Mouse (Mus musculus) hindbrain, embryonic 12.5 days (tissue): ENCODE measurements around the gene Plekha1. TPM values are rescaled to one million over a fixed set of nuclear protein-coding genes. Genes with fewer than 3 reads are reported as not detected.

Experiments used
- ATAC-seq: fragments of 200-750 bp; cut with Nextera tagmentation; 2 replicates; pipeline ENCODE4 v1.8.0; 2017; ENCODE audit warnings: moderate TSS enrichment; ENCODE audit not compliant: low FRiP score
- H3K27ac ChIP-seq: fragments of 300-500 bp; sonication (generic); 2 replicates; pipeline ENCODE4 v1.5.1; 2016; ENCODE audit warnings: mild to moderate bottlenecking
- H3K27me3 ChIP-seq: fragments of 300-500 bp; sonication (generic); 2 replicates; pipeline ENCODE4 v1.6.1; 2016; ENCODE audit warnings: mild to moderate bottlenecking
- H3K36me3 ChIP-seq: fragments of 300-500 bp; sonication (generic); 2 replicates; pipeline ENCODE4 v1.6.1; 2016; ENCODE audit warnings: mild to moderate bottlenecking
- H3K4me1 ChIP-seq: fragments of 300-500 bp; sonication (generic); 2 replicates; pipeline ENCODE4 v1.6.1; 2016
- H3K4me2 ChIP-seq: fragments of 300-500 bp; sonication (generic); replicated peaks from 2 replicates; pipeline ENCODE4 v1.6.1; 2016; ENCODE audit warnings: mild to moderate bottlenecking
- H3K4me3 ChIP-seq: fragments of 300-500 bp; sonication (generic); 2 replicates; pipeline ENCODE4 v1.5.1; 2016; ENCODE audit warnings: mild to moderate bottlenecking
- H3K9ac ChIP-seq: fragments of 300-500 bp; sonication (generic); 2 replicates; pipeline ENCODE4 v1.6.1; 2016; ENCODE audit warnings: mild to moderate bottlenecking, moderate library complexity
- H3K9me3 ChIP-seq: fragments of 300-500 bp; sonication (generic); replicated peaks from 2 replicates; pipeline ENCODE4 v1.6.1; 2016; ENCODE audit warnings: mild to moderate bottlenecking
- WGBS: fragments of 180-500 bp; shearing (Covaris S2); methylation state at CpG from one replicate; pipeline ENCODE4 v1.1.7; 2016; 5-methylcytosine and 5-hydroxymethylcytosine counted together
- microRNA-seq: library from miRNA; unstranded; fragments of <30 nt; microRNA quantifications from one replicate; pipeline ENCODE4, GENCODE M21; 2017
- polyA plus RNA-seq: library from polyadenylated mRNA; unstranded; fragments of >200 nt; fragmentation: Nextera tagmentation; extraction: Ambion mirVana; gene quantifications from 2 replicates; pipeline ENCODE4 v1.2.1, GENCODE M21; 2016

Gene Plekha1
- polyA plus RNA-seq, 1 experiment from 2014 or later: 59.0 TPM

DNA sequence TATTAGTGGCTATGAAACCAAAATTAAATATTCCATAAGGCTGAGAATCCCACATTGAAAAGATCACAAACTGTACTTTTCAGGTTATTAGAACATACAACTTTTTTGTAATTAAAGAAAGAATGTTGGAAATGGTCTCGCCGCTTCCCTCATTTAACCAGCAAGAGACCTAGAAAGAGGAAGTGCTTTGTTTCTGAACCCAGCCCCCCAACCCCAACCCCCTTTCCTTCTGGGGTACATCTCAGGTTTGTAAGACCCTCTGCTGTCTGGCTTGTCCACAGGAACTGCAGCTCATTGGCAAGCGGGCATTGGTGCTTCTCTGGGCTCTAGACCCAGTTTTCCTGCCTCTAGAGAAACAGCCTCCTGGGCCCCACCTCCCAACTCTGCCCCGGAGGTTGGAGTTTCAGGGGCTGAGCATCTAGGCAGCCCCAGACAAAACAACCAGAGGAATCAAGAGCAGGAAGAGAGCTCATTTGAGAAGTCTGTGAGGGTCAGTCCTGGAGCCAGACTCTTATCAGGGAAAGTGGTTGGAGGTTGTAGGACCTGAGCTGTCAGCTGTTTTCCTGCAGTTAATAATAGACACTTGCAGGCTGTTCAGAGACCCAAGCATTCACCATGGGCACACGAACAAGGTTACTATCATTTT is 83.1 kb downstream of the Plekha1 start:
- no peak for ATAC-seq
- no peaks in the 10 kb centered on the region for H3K9me3 ChIP-seq
- no peak overlapping the region for H3K27ac ChIP-seq
- H3K36me3 ChIP-seq: no peaks in the 10 kb centered on the region
- H3K4me2 ChIP-seq: no peak overlapping the region
- H3K4me1 ChIP-seq: no peaks in the 10 kb centered on the region
- no peak overlapping the region for H3K4me3 ChIP-seq
- no peak overlapping the region for H3K9ac ChIP-seq
- 71% methylated on average over 5 of the region's 5 CpGs for WGBS
- H3K27me3 ChIP-seq: no peaks in the 10 kb centered on the region

GRCm38 (mm10) chr7:130949331-130949751 is 83.8 kb downstream of the Plekha1 start:
- no peak for ATAC-seq
- WGBS: 53% methylated on average over 8 of the region's 8 CpGs
- H3K36me3 ChIP-seq: no peaks in the 10 kb centered on the region
- H3K27me3 ChIP-seq: no peaks in the 10 kb centered on the region
- no peaks in the 10 kb centered on the region for H3K4me1 ChIP-seq
- no peak overlapping the region for H3K27ac ChIP-seq
- H3K4me3 ChIP-seq: no peak overlapping the region
- H3K4me2 ChIP-seq: no peak overlapping the region
- H3K9me3 ChIP-seq: no peaks in the 10 kb centered on the region
- H3K9ac ChIP-seq: no peak overlapping the region

DNA sequence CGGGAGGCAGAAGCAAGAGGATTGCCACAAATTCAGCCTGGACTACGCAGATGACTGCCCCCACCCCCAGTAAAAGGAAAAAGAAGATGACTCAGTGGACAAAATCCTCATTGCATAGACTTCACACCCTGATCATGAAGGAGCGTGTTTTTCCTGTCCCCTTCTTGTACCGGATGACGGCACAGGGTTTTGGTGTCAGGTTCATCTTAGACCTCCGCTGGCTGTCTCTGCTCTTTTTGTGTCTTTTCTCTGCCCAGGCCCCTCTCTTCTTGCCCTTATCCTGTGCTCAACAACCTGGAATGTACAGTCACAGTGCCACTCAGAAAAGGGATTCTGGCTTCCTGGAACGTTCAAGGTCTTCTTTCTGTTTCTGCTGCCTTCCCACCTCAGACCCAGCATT is 84.9 kb downstream of the Plekha1 start:
- Histone ChIP-seq H3K4me3 (no peak overlapping the region), H3K4me2 (no peak overlapping the region), H3K27ac (no peak overlapping the region), H3K9ac (no peak overlapping the region), H3K9me3 (no peaks in the 10 kb centered on the region), H3K36me3 (no peaks in the 10 kb centered on the region), H3K4me1 (no peaks in the 10 kb centered on the region), H3K27me3 (no peaks in the 10 kb centered on the region)
- WGBS: 91% methylated on average over 7 of the region's 7 CpGs
- no peak for ATAC-seq

- 92% methylated on average over 5 of the region's 5 CpGs for WGBS
- ATAC-seq: no peak
- Histone ChIP-seq H3K4me1 (no peaks in the 10 kb centered on the region), H3K27me3 (no peaks in the 10 kb centered on the region), H3K4me2 (no peak overlapping the region), H3K9me3 (no peaks in the 10 kb centered on the region), H3K27ac (no peak overlapping the region), H3K9ac (no peak overlapping the region), H3K4me3 (no peak overlapping the region), H3K36me3 (no peaks in the 10 kb centered on the region)
These were observed 85.4 kb downstream of the Plekha1 start for GRCm38 (mm10) chr7:130951004-130951403.

GRCm38 (mm10) chr7:130953376-130953775 is 87.8 kb downstream of the Plekha1 start:
- WGBS: 89% methylated on average over 10 of the region's 10 CpGs
- Histone ChIP-seq H3K4me3 (no peak overlapping the region), H3K4me2 (no peak overlapping the region), H3K27ac (no peak overlapping the region), H3K9ac (no peak overlapping the region), H3K36me3 (no peaks in the 10 kb centered on the region), H3K9me3 (no peaks in the 10 kb centered on the region), H3K4me1 (no peaks in the 10 kb centered on the region), H3K27me3 (no peaks in the 10 kb centered on the region)
- no peak for ATAC-seq

DNA sequence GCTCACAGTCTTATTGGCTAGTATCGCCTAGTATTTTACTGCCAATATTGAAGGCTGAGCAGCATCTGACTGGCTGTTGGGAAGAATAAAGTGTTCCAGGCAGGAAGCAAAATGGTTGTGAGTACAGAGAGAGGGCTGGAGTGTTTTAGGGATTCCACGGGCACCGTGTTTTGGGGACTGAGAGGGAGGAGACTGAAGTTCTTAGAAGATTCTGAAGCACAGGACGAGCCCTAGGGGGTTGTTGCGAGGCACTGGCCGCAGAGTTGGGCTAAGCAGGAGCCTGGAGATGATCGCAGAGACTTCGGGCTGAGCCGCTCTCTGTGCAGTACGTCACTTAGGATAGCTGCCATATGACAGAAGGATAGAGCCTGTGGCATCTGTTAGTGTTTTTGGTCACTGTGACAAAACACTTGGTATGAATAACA is 88.6 kb downstream of the Plekha1 start:
- H3K4me3 ChIP-seq: no peak overlapping the region
- H3K9ac ChIP-seq: no peak overlapping the region
- no peaks in the 10 kb centered on the region for H3K27me3 ChIP-seq
- no peaks in the 10 kb centered on the region for H3K9me3 ChIP-seq
- no peaks in the 10 kb centered on the region for H3K4me1 ChIP-seq
- no peak overlapping the region for H3K4me2 ChIP-seq
- no peak overlapping the region for H3K27ac ChIP-seq
- ATAC-seq: no peak
- H3K36me3 ChIP-seq: no peaks in the 10 kb centered on the region
- 84% methylated on average over 10 of the region's 10 CpGs for WGBS

GRCm38 (mm10) chr7:130958551-130958950 is 93.0 kb downstream of the Plekha1 start:
- Histone ChIP-seq H3K4me3 (no peak overlapping the region), H3K36me3 (no peaks in the 10 kb centered on the region), H3K4me1 (no peaks in the 10 kb centered on the region), H3K9ac (no peak overlapping the region), H3K27me3 (no peaks in the 10 kb centered on the region), H3K4me2 (no peak overlapping the region), H3K27ac (no peak overlapping the region), H3K9me3 (no peaks in the 10 kb centered on the region)
- WGBS: 59% methylated on average over 7 of the region's 7 CpGs
- ATAC-seq: no peak

DNA sequence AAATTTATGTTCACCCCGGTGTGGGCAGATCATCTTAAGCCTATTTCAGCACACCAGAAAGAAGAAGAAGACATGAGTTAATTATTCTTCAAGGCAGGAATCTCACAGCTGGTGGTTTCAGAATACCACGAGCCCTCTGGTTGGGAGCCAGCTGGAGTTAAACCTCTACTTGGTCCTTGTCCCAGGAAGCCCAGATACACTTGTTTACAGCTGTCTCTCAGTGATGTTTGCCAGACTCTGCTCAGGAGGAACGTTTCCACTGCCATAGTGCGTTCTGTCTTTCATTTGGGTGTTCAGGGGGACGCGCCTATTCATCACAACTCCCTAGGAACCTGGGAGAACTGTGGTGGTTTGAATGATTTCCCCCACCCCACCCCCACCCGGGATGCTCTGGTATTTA is 94.3 kb downstream of the Plekha1 start:
- ATAC-seq: no peak
- Histone ChIP-seq H3K27ac (no peak overlapping the region), H3K9ac (no peak overlapping the region), H3K4me1 (peaks cover 5% of the 10 kb centered on the region; the same call in 1 of the 2 replicates), H3K4me2 (no peak overlapping the region), H3K4me3 (no peak overlapping the region), H3K36me3 (no peaks in the 10 kb centered on the region), H3K27me3 (no peaks in the 10 kb centered on the region), H3K9me3 (no peaks in the 10 kb centered on the region)
- 56% methylated on average over 7 of the region's 7 CpGs for WGBS

GRCm38 (mm10) chr7:130961429-130961828 is 95.9 kb downstream of the Plekha1 start:
- Histone ChIP-seq H3K27ac (no peak overlapping the region), H3K4me2 (no peak overlapping the region), H3K9me3 (no peaks in the 10 kb centered on the region), H3K9ac (no peak overlapping the region), H3K27me3 (no peaks in the 10 kb centered on the region), H3K4me1 (peaks cover 9% of the 10 kb centered on the region), H3K36me3 (no peaks in the 10 kb centered on the region), H3K4me3 (no peak overlapping the region)
- no peak for ATAC-seq
- WGBS: 94% methylated on average over 6 of the region's 6 CpGs

Small RNAs within 50 kb of the gene (microRNA-seq; reads per million reads assigned to microRNA genes)
- not detected for gene Mir7061

Other genes with a start within 250 kb of the Plekha1 start
- not detected in 2 replicates for gene Btbd16, start 91.7 kb upstream of the Plekha1 start, polyA plus RNA-seq
- gene Htra1, start 70.4 kb downstream of the Plekha1 start, polyA plus RNA-seq: 19.0 and 23.8 TPM in 2 replicates
- not detected in 2 replicates for gene Dmbt1, start 166.3 kb downstream of the Plekha1 start, polyA plus RNA-seq